Mouse (Mus musculus): Measurements from ENCODE around the gene Mrps10.
"Not testable (repeated sequence)": the region's sequence is repeated elsewhere in the genome, so short reads cannot be mapped to it uniquely, and the experiment has no call there.

GRCm38 (mm10) chr17:47332664-47333063 lies 36.0 kb upstream of the Mrps10 start:
- TF ChIP-seq POLR2A (IDR thresholded peaks at IDR 0.05; ENCODE audit: borderline replicate concordance, low read depth, low read length); CTCF (IDR thresholded peaks at IDR 0.05; ENCODE audit: low read depth, low read length): not testable (repeated sequence)
